Mouse (Mus musculus): ENCODE measurements around the gene Slc35e3.

The Slc35e3 gene

DNA sequence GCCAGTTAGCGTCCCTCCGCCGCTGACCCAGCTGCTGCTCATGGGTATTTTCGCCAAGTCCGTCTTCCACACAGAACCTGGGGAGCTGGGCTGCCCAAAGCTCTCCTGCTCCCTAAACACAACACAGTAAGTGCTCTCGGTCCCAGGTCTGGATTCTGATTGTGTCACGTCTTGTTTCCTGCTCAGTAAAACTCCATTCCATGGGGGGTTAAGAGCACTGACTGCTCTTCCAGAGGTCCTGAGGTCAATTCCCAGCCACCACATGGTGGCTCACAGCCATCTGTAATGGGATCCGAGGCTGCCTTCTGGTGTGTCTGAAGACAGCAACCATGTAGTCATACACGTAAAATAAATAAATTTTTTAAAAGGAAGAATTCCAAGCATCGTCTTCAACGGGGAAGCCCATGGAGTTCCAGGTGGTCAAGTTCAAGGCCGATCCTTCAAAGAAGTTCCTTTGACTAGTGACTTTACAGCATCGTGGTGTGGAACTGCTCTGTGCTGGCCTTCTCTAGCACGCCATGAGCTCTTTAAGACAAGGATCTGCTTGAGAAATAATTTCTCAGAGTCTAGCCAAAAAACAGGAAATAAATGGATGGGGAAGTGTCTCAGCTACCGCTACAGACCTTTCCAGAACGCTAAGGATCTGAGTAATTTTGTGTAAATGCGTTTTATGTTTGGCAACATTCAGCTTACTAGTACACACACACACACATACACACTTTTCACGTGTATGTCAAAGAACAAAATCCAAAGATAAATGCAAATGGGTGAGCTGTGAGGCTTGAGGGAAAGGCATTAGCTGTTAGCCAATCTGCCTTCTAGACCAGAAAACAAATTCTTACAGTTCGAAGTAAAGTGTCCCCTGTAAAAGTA lies 61.6 kb downstream of the Slc35e3 start:
- no peak for DNase-seq (ENCODE audit: low read depth, low spot score)

DNA sequence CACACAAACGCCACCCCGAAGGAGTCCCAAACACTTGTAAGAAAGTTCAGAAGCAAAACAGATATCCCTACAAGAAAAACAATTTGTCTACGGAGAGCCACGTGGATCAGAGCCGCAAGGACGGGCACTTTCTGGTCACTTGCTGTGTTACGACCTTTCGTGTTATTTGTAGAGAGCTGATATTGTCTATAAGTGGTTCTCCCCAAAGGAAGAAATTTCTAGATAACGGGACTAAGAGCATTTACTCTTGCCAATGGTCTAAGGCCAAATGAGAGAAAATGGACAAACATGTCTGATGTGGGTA lies 62.5 kb downstream of the Slc35e3 start:
- no peak for DNase-seq (ENCODE audit: low read depth, low spot score)
